30 mouse cellular contexts compared by ENCODE assay signal in the genomic region with DNA sequence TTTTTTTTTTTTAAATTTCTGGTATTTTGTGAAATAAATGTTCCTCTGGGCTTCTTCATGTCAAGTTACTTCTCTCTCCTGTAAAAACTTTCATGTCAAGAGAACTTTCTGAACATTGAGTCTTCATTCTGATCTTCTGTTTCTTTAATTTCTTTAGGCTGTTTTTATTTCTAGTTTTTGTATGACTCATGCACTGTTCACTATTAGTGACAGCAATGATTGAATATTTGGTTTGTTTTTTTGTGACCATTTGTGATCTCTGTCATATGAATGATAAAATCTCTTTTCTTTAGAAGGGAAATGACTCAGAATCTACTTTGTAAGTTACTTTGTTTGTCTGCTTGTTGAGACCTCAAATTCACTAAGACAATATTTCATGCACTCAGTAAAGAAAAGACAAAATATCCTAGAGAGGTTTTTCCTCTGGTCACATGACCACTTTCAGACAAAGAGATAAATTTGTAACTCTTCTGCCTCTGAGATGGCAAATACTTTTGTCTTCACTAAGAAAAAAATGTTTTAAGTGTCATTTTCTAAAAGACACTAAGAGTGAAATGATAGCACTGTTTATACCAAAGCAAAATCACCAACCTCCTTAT.
"Had no signal": no experiment of that assay in that cellular context is flagged by ENCODE, and none has a peak within 500 bp of the region (broad histone marks: within the 10 kb centered on the region; RNA-seq: fewer than 3 reads in every experiment).

No protein-coding gene starts in this region.

- H3K9me3 ChIP-seq: heart, embryonic 13.5 days; heart, embryonic 15.5 days; hindbrain, embryonic 10.5 days; hindbrain, embryonic 12.5 days; intestine, embryonic 15.5 days; limb, embryonic 12.5 days; liver, embryonic 13.5 days; liver, embryonic 15.5 days had no signal

- H3K36me3 ChIP-seq: heart, embryonic 13.5 days; heart, embryonic 15.5 days; hindbrain, embryonic 10.5 days; hindbrain, embryonic 12.5 days; intestine, embryonic 15.5 days; limb, embryonic 12.5 days; liver, embryonic 13.5 days; liver, embryonic 15.5 days had no signal

- H3K9ac ChIP-seq: heart, embryonic 13.5 days; heart, embryonic 15.5 days; hindbrain, embryonic 12.5 days; hindbrain, embryonic 14.5 days; intestine, embryonic 15.5 days; limb, embryonic 12.5 days; liver, embryonic 13.5 days; liver, embryonic 15.5 days; liver, postnatal 0 days had no signal

- ATAC-seq: hindbrain, embryonic 16.5 days; inflammation-experienced regulatory T-cells, adult 6 months; intestine, embryonic 15.5 days; intestine, postnatal 0 days; liver, postnatal 0 days had no signal

- H3K4me2 ChIP-seq: heart, embryonic 11.5 days; heart, embryonic 13.5 days; heart, embryonic 15.5 days; hindbrain, embryonic 12.5 days; hindbrain, embryonic 14.5 days; intestine, embryonic 15.5 days; limb, embryonic 12.5 days; liver, embryonic 11.5 days; liver, embryonic 13.5 days; liver, embryonic 15.5 days had no signal

- DNase-seq: gastrocnemius, postnatal 14 days; gastrocnemius, postnatal 36 days; heart, adult 11 months; heart, adult 2 months; heart, postnatal 14 days; heart, postnatal 4 days; kidney, adult 18-20 months; kidney, adult 8-10 months; kidney, postnatal 14 days; kidney, postnatal 4 days; left cerebral cortex, postnatal 4 days; liver; liver, embryonic 13.5 days; liver, postnatal 0 days had no signal

- H3K27me3 ChIP-seq: heart, embryonic 13.5 days; heart, embryonic 15.5 days; hindbrain, embryonic 12.5 days; intestine, embryonic 15.5 days; limb, embryonic 12.5 days; liver, embryonic 13.5 days; liver, embryonic 15.5 days had no signal

- H3K4me3 ChIP-seq: heart, adult 2 months; heart, embryonic 13.5 days; heart, embryonic 15.5 days; hindbrain, embryonic 10.5 days; hindbrain, embryonic 12.5 days; intestine, embryonic 15.5 days; layer of hippocampus, adult 2 months; left cerebral cortex, adult 2 months; limb, embryonic 12.5 days; liver, embryonic 13.5 days; liver, embryonic 15.5 days had no signal

- H3K27ac ChIP-seq: heart, adult 2 months; heart, embryonic 13.5 days; heart, embryonic 15.5 days; hindbrain, embryonic 10.5 days; hindbrain, embryonic 12.5 days; hindbrain, embryonic 14.5 days; intestine, embryonic 15.5 days; kidney, postnatal 0 days; layer of hippocampus, adult 2 months; left cerebral cortex, adult 2 months; limb, embryonic 12.5 days; liver, embryonic 13.5 days; liver, embryonic 15.5 days had no signal

- H3K4me1 ChIP-seq: heart, embryonic 13.5 days; heart, embryonic 15.5 days; hindbrain, embryonic 10.5 days; hindbrain, embryonic 12.5 days; intestine, embryonic 15.5 days; limb, embryonic 12.5 days; liver, embryonic 13.5 days; liver, embryonic 15.5 days had no signal
